Mouse (Mus musculus): ENCODE data around the gene Il20rb. TPM values are rescaled to one million over a fixed set of nuclear protein-coding genes. Genes with fewer than 3 reads are reported as not detected.

Il20rb gene
- total RNA-seq, 2 experiments from 2014 or later, result 1.3 to 1.5 TPM

- DNase-seq (ENCODE audit: low spot score in 2 of 2), result no peak
Measured at GRCm38 (mm10) chr9:100436865-100437595, 49.6 kb downstream of the Il20rb start.

- no peak for DNase-seq (ENCODE audit: low spot score in 2 of 2)
Measured at GRCm38 (mm10) chr9:100431355-100431754, 55.2 kb downstream of the Il20rb start.

- no peak for DNase-seq (ENCODE audit: low spot score in 2 of 2)
Measured at GRCm38 (mm10) chr9:100430911-100431310, 55.7 kb downstream of the Il20rb start.

- no peak for DNase-seq (ENCODE audit: low spot score in 2 of 2)
Measured at GRCm38 (mm10) chr9:100419644-100420043, 66.9 kb downstream of the Il20rb start.

- DNase-seq (ENCODE audit: low spot score in 2 of 2), result no peak
Measured at GRCm38 (mm10) chr9:100419103-100419502, 67.5 kb downstream of the Il20rb start.

- DNase-seq (ENCODE audit: low spot score in 2 of 2), result no peak
Measured at GRCm38 (mm10) chr9:100416756-100417155, 69.8 kb downstream of the Il20rb start.

- no peak for DNase-seq (ENCODE audit: low spot score in 2 of 2)
Measured at GRCm38 (mm10) chr9:100416299-100416698, 70.3 kb downstream of the Il20rb start.

GRCm38 (mm10) chr9:100415328-100415979 is 71.1 kb downstream of the Il20rb start:
- DNase-seq (ENCODE audit: low spot score in 2 of 2), result peak; percentile 32 to 44

Other genes with a start within 250 kb of the Il20rb start
- gene Nck1, start 59.3 kb upstream of the Il20rb start, total RNA-seq (2021), result 10 to 100 TPM; 26.5 to 29.4 TPM
- gene Slc35g2, start 84.3 kb upstream of the Il20rb start, total RNA-seq (2021), result 10 to 100 TPM; 11.2 to 12.0 TPM
- gene Stag1, start 111.0 kb upstream of the Il20rb start, total RNA-seq (2021), result 10 to 100 TPM; 39.0 to 40.6 TPM